Mouse (Mus musculus) forebrain, embryonic 12.5 days (tissue): ENCODE measurements around the gene Phactr4. TPM values are rescaled to one million over a fixed set of nuclear protein-coding genes. Genes with fewer than 3 reads are reported as not detected.

Source experiments
- ATAC-seq: fragments of 200-750 bp; cut with Nextera tagmentation; 2 replicates; pipeline ENCODE4 v1.8.0; 2017; ENCODE audit warnings: moderate TSS enrichment; ENCODE audit not compliant: low FRiP score
- H3K27ac ChIP-seq: fragments of 300-500 bp; sonication (generic); 2 replicates; pipeline ENCODE4 v1.5.1; 2016; ENCODE audit warnings: mild to moderate bottlenecking
- H3K27me3 ChIP-seq: fragments of 300-500 bp; sonication (generic); 2 replicates; pipeline ENCODE4 v1.6.1; 2016; ENCODE audit warnings: mild to moderate bottlenecking
- H3K36me3 ChIP-seq: fragments of 300-500 bp; sonication (generic); replicated peaks from 2 replicates; pipeline ENCODE4 v1.6.1; 2016; ENCODE audit warnings: mild to moderate bottlenecking
- H3K4me1 ChIP-seq: fragments of 300-500 bp; sonication (generic); 2 replicates; pipeline ENCODE4 v1.6.1; 2016
- H3K4me2 ChIP-seq: fragments of 300-500 bp; sonication (generic); 2 replicates; pipeline ENCODE4 v1.6.1; 2016; ENCODE audit warnings: mild to moderate bottlenecking, moderate library complexity
- H3K4me3 ChIP-seq: fragments of 300-500 bp; sonication (generic); replicated peaks from 2 replicates; pipeline ENCODE4 v1.5.1; 2016; ENCODE audit warnings: mild to moderate bottlenecking
- H3K9ac ChIP-seq: fragments of 300-500 bp; sonication (generic); 2 replicates; pipeline ENCODE4 v1.6.1; 2016; ENCODE audit warnings: mild to moderate bottlenecking
- H3K9me3 ChIP-seq: fragments of 300-500 bp; sonication (generic); 2 replicates; pipeline ENCODE4 v1.6.1; 2016
- WGBS: fragments of 180-500 bp; shearing (Covaris S2); methylation state at CpG from one replicate; pipeline ENCODE4 v1.1.7; 2016; 5-methylcytosine and 5-hydroxymethylcytosine counted together
- microRNA-seq: library from miRNA; unstranded; fragments of <30 nt; microRNA quantifications from one replicate; pipeline ENCODE4, GENCODE M21; 2017
- polyA plus RNA-seq: library from polyadenylated mRNA; unstranded; fragments of >200 nt; fragmentation: Nextera tagmentation; extraction: Ambion mirVana; gene quantifications from 2 replicates; pipeline ENCODE4 v1.2.1, GENCODE M21; 2016

Gene Phactr4
- polyA plus RNA-seq, 1 experiment from 2014 or later: 22.3 TPM

GRCm38 (mm10) chr4:132309849-132310472 lies 112.3 kb downstream of the Phactr4 start:
- H3K9ac ChIP-seq: peak overlapping the region; percentile 85
- no peaks in the 10 kb centered on the region for H3K9me3 ChIP-seq
- peaks cover 44% of the 10 kb centered on the region for H3K36me3 ChIP-seq
- peaks cover 15% of the 10 kb centered on the region for H3K4me1 ChIP-seq
- peak overlapping the region; percentile 86 for H3K4me2 ChIP-seq
- peak; percentile 35; the same call in 1 of the 2 replicates for ATAC-seq
- H3K27ac ChIP-seq: peak overlapping the region; percentile 85
- peak overlapping the region; percentile 71 for H3K4me3 ChIP-seq
- H3K27me3 ChIP-seq: no peaks in the 10 kb centered on the region
- WGBS: 28% methylated on average over 10 of the region's 10 CpGs

GRCm38 (mm10) chr4:132309140-132309848 lies 113.0 kb downstream of the Phactr4 start:
- ATAC-seq: no peak
- WGBS: under 1% methylated on average over 15 of the region's 15 CpGs
- Histone ChIP-seq H3K4me2 (peak overlapping the region; percentile 86), H3K36me3 (peaks cover 43% of the 10 kb centered on the region), H3K27ac (peak overlapping the region; percentile 85), H3K27me3 (no peaks in the 10 kb centered on the region), H3K4me1 (peaks cover 15% of the 10 kb centered on the region), H3K4me3 (peak overlapping the region; percentile 71), H3K9ac (peak overlapping the region; percentile 85), H3K9me3 (no peaks in the 10 kb centered on the region)

GRCm38 (mm10) chr4:132308437-132309139 lies 113.7 kb downstream of the Phactr4 start:
- ATAC-seq: peak; percentile 95
- Histone ChIP-seq H3K9ac (peak overlapping the region; percentile 85), H3K27ac (peak overlapping the region; percentile 85), H3K4me3 (peak overlapping the region; percentile 71), H3K27me3 (no peaks in the 10 kb centered on the region), H3K36me3 (peaks cover 36% of the 10 kb centered on the region), H3K4me2 (peak overlapping the region; percentile 86), H3K9me3 (no peaks in the 10 kb centered on the region), H3K4me1 (peaks cover 15% of the 10 kb centered on the region)
- WGBS: 1% methylated on average over 41 of the region's 41 CpGs

GRCm38 (mm10) chr4:132306004-132306403 lies 116.3 kb downstream of the Phactr4 start:
- Histone ChIP-seq H3K9me3 (no peaks in the 10 kb centered on the region), H3K27me3 (no peaks in the 10 kb centered on the region), H3K4me1 (peaks cover 23% of the 10 kb centered on the region), H3K27ac (no peak overlapping the region), H3K36me3 (peaks cover 13% of the 10 kb centered on the region), H3K4me2 (no peak overlapping the region), H3K4me3 (no peak overlapping the region), H3K9ac (no peak overlapping the region)
- WGBS: 82% methylated on average over 6 of the region's 6 CpGs
- ATAC-seq: no peak

Small RNAs within 50 kb of the gene (microRNA-seq; reads per million reads assigned to microRNA genes)
- not detected for gene Gm25707

Other genes starting within 250 kb of the Phactr4 start
- 152 and 166 TPM in 2 replicates for gene Ythdf2, start 210.2 kb downstream of the Phactr4 start, polyA plus RNA-seq
- 46.3 and 47.8 TPM in 2 replicates for gene Gmeb1, start 160.9 kb downstream of the Phactr4 start, polyA plus RNA-seq
- gene Taf12, start 148.1 kb downstream of the Phactr4 start, polyA plus RNA-seq: 61.0 and 61.2 TPM in 2 replicates
- 0.78 and 0.82 TPM in 2 replicates for gene Rab42, start 119.1 kb downstream of the Phactr4 start, polyA plus RNA-seq
- gene Trnau1ap, start 93.0 kb downstream of the Phactr4 start, polyA plus RNA-seq: 77.8 and 88.3 TPM in 2 replicates
- gene Rcc1, start 68.9 kb downstream of the Phactr4 start, polyA plus RNA-seq: 103 and 109 TPM in 2 replicates
- gene Med18, start 41.4 kb upstream of the Phactr4 start, polyA plus RNA-seq: 21.0 and 25.5 TPM in 2 replicates
- gene Sesn2, start 88.0 kb upstream of the Phactr4 start, polyA plus RNA-seq: 7.6 and 11.3 TPM in 2 replicates
- 1,084 and 1,150 TPM in 2 replicates for gene Atpif1, start 111.2 kb upstream of the Phactr4 start, polyA plus RNA-seq
- 188 and 201 TPM in 2 replicates for gene Dnajc8, start 113.1 kb upstream of the Phactr4 start, polyA plus RNA-seq
- gene Ptafr, start 141.6 kb upstream of the Phactr4 start, polyA plus RNA-seq: 0.40 and 0.45 TPM in 2 replicates
- gene Eya3, start 216.5 kb upstream of the Phactr4 start, polyA plus RNA-seq: 25.5 and 28.4 TPM in 2 replicates